Mouse (Mus musculus): Measurements from ENCODE around the gene Ift122. TPM values are rescaled to one million over a fixed set of nuclear protein-coding genes. Genes with fewer than 3 reads are reported as not detected.

Ift122 gene
- polyA plus RNA-seq, 1 experiment, result 0.02 TPM

GRCm38 (mm10) chr6:115926416-115926815 lies 73.1 kb downstream of the Ift122 start:
- Histone ChIP-seq H3K4me1 (ENCODE audit: control insufficient read depth) (peaks cover 5% of the 10 kb centered on the region), H3K9me3 (ENCODE audit: control insufficient read depth, low read length) (peaks cover 4% of the 10 kb centered on the region), H3K27me3 (ENCODE audit: control insufficient read depth) (no peaks in the 10 kb centered on the region), H3K36me3 (ENCODE audit: control insufficient read depth) (no peaks in the 10 kb centered on the region), H3K4me3 (replicated peaks) (no peak overlapping the region)
- TF ChIP-seq GATA1 (IDR thresholded peaks at IDR 0.05; ENCODE audit: low read length), result no peak
- no peak for TF ChIP-seq TAL1 (IDR thresholded peaks at IDR 0.05; ENCODE audit: low read length)

- H3K4me3 ChIP-seq (replicated peaks), result no peak overlapping the region
- TF ChIP-seq TAL1 (IDR thresholded peaks at IDR 0.05; ENCODE audit: low read length) (no peak), GATA1 (IDR thresholded peaks at IDR 0.05; ENCODE audit: low read length) (no peak)
Observed at GRCm38 (mm10) chr6:115927292-115928242, 74.3 kb downstream of the Ift122 start.

GRCm38 (mm10) chr6:115930018-115930417 lies 76.7 kb downstream of the Ift122 start:
- Histone ChIP-seq H3K27me3 (ENCODE audit: control insufficient read depth) (no peaks in the 10 kb centered on the region), H3K4me1 (ENCODE audit: control insufficient read depth) (no peaks in the 10 kb centered on the region), H3K9me3 (ENCODE audit: control insufficient read depth, low read length) (no peaks in the 10 kb centered on the region), H3K4me3 (replicated peaks) (no peak overlapping the region), H3K36me3 (ENCODE audit: control insufficient read depth) (no peaks in the 10 kb centered on the region)
- TF ChIP-seq TAL1 (IDR thresholded peaks at IDR 0.05; ENCODE audit: low read length) (no peak), GATA1 (IDR thresholded peaks at IDR 0.05; ENCODE audit: low read length) (no peak)

More at GRCm38 (mm10) chr6:115927292-115928242, 74.3 kb downstream of the Ift122 start:
- H3K27me3 ChIP-seq (ENCODE audit: control insufficient read depth), result no peaks in the 10 kb centered on the region
- H3K4me1 ChIP-seq (ENCODE audit: control insufficient read depth), result peaks cover 5% of the 10 kb centered on the region
- H3K9me3 ChIP-seq (ENCODE audit: control insufficient read depth, low read length), result peaks cover 3% of the 10 kb centered on the region
- H3K36me3 ChIP-seq (ENCODE audit: control insufficient read depth), result no peaks in the 10 kb centered on the region

- Histone ChIP-seq H3K27me3 (ENCODE audit: control insufficient read depth) (no peaks in the 10 kb centered on the region), H3K4me3 (replicated peaks) (no peak within 1 kb of the TSS), H3K9me3 (ENCODE audit: control insufficient read depth, low read length) (no peaks in the 10 kb centered on the region), H3K4me1 (ENCODE audit: control insufficient read depth) (no peaks in the 10 kb centered on the region), H3K36me3 (ENCODE audit: control insufficient read depth) (no peaks in the 10 kb centered on the region)
- no peak for TF ChIP-seq GATA1 (IDR thresholded peaks at IDR 0.05; ENCODE audit: low read length)
- no peak for TF ChIP-seq TAL1 (IDR thresholded peaks at IDR 0.05; ENCODE audit: low read length)
Observed at GRCm38 (mm10) chr6:115931639-115932038, 78.4 kb downstream of the Ift122 start, which contains the start of gene Rho. Gene Rho, plus strand, starts transcription at chr6:115931748.

- Histone ChIP-seq H3K9me3 (ENCODE audit: control insufficient read depth, low read length) (no peaks in the 10 kb centered on the region), H3K4me3 (replicated peaks) (no peak overlapping the region), H3K4me1 (ENCODE audit: control insufficient read depth) (no peaks in the 10 kb centered on the region), H3K27me3 (ENCODE audit: control insufficient read depth) (no peaks in the 10 kb centered on the region), H3K36me3 (ENCODE audit: control insufficient read depth) (no peaks in the 10 kb centered on the region)
- TF ChIP-seq TAL1 (IDR thresholded peaks at IDR 0.05; ENCODE audit: low read length), result no peak
- TF ChIP-seq GATA1 (IDR thresholded peaks at IDR 0.05; ENCODE audit: low read length), result no peak
Observed at GRCm38 (mm10) chr6:115932391-115932790, 79.1 kb downstream of the Ift122 start.

- no peaks in the 10 kb centered on the region for H3K9me3 ChIP-seq (ENCODE audit: control insufficient read depth, low read length)
- TF ChIP-seq TAL1 (IDR thresholded peaks at IDR 0.05; ENCODE audit: low read length), result no peak
- no peak for TF ChIP-seq GATA1 (IDR thresholded peaks at IDR 0.05; ENCODE audit: low read length)
- H3K27me3 ChIP-seq (ENCODE audit: control insufficient read depth), result no peaks in the 10 kb centered on the region
- no peaks in the 10 kb centered on the region for H3K4me1 ChIP-seq (ENCODE audit: control insufficient read depth)
- no peak overlapping the region for H3K4me3 ChIP-seq (replicated peaks)
- H3K36me3 ChIP-seq (ENCODE audit: control insufficient read depth), result no peaks in the 10 kb centered on the region
Observed at GRCm38 (mm10) chr6:115935544-115935943, 82.3 kb downstream of the Ift122 start.

- Histone ChIP-seq H3K9me3 (ENCODE audit: control insufficient read depth, low read length) (no peaks in the 10 kb centered on the region), H3K4me1 (ENCODE audit: control insufficient read depth) (peaks cover 2% of the 10 kb centered on the region), H3K27me3 (ENCODE audit: control insufficient read depth) (no peaks in the 10 kb centered on the region), H3K36me3 (ENCODE audit: control insufficient read depth) (no peaks in the 10 kb centered on the region), H3K4me3 (replicated peaks) (no peak overlapping the region)
- TF ChIP-seq TAL1 (IDR thresholded peaks at IDR 0.05; ENCODE audit: low read length) (no peak), GATA1 (IDR thresholded peaks at IDR 0.05; ENCODE audit: low read length) (no peak)
Observed at GRCm38 (mm10) chr6:115938011-115938410, 84.7 kb downstream of the Ift122 start.

GRCm38 (mm10) chr6:115938798-115939197 lies 85.5 kb downstream of the Ift122 start:
- Histone ChIP-seq H3K9me3 (ENCODE audit: control insufficient read depth, low read length) (no peaks in the 10 kb centered on the region), H3K36me3 (ENCODE audit: control insufficient read depth) (no peaks in the 10 kb centered on the region), H3K4me1 (ENCODE audit: control insufficient read depth) (peaks cover 5% of the 10 kb centered on the region), H3K4me3 (replicated peaks) (no peak overlapping the region), H3K27me3 (ENCODE audit: control insufficient read depth) (no peaks in the 10 kb centered on the region)
- TF ChIP-seq GATA1 (IDR thresholded peaks at IDR 0.05; ENCODE audit: low read length), result no peak
- no peak for TF ChIP-seq TAL1 (IDR thresholded peaks at IDR 0.05; ENCODE audit: low read length)

GRCm38 (mm10) chr6:115940603-115941002 lies 87.3 kb downstream of the Ift122 start:
- H3K9me3 ChIP-seq (ENCODE audit: control insufficient read depth, low read length), result no peaks in the 10 kb centered on the region
- H3K27me3 ChIP-seq (ENCODE audit: control insufficient read depth), result no peaks in the 10 kb centered on the region
- H3K36me3 ChIP-seq (ENCODE audit: control insufficient read depth), result no peaks in the 10 kb centered on the region
- TF ChIP-seq GATA1 (IDR thresholded peaks at IDR 0.05; ENCODE audit: low read length) (no peak), TAL1 (IDR thresholded peaks at IDR 0.05; ENCODE audit: low read length) (no peak)
- peaks cover 5% of the 10 kb centered on the region for H3K4me1 ChIP-seq (ENCODE audit: control insufficient read depth)
- no peak overlapping the region for H3K4me3 ChIP-seq (replicated peaks)

All from erythroblast, embryonic 14.5 days (primary cell).